Mouse (Mus musculus): ENCODE results near the gene Dnaja2. TPM values are rescaled to one million over a fixed set of nuclear protein-coding genes. Genes with fewer than 3 reads are reported as not detected.

Gene Dnaja2
- polyA plus RNA-seq, 1 experiment from 2014 or later = 130 TPM

DNA sequence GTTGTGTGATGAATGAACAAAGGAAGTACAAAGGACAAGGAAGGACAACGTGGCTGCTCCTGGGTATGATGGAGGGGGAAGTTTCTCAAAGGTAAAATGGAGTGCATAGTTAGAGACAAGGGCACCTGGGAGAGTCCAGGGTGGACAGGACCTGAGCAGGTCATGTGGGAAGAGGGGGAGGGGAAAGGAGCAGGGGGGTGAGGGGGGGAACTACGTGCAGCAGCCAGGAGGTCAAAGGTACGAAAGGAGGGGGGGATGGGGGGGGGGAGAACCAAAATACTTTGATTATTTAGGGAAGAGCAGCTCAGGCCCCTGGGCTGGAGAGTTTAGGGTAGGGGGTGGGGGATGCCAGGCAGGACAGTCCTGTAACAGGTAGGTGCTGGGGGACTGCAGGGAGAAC lies 39.8 kb upstream of the Dnaja2 start:
- Histone ChIP-seq H3K27me3 (ENCODE audit: control insufficient read depth, insufficient read depth, low read length) (no peaks in the 10 kb centered on the region), H3K9ac (ENCODE audit: low read length) (no peak overlapping the region), H3K27ac (replicated peaks in 1 of 2; ENCODE audit: control insufficient read depth in 1 of 2, insufficient read depth in 1 of 2, low read depth in 2 of 2, low read length in 2 of 2) (no peak overlapping the region), H3K4me1 (ENCODE audit: control insufficient read depth in 2 of 2, insufficient read depth in 2 of 2, low read length in 2 of 2) (0 out of 4 replicates have a peak, but pooled peaks cover 0 to 2% of the 10 kb centered on the region in 2 experiments), H3K4me3 (ENCODE audit: control insufficient read depth in 1 of 2, insufficient read depth in 1 of 2, low read depth in 1 of 2, low read length in 2 of 2) (no peak overlapping the region), H3K4me2 (ENCODE audit: low read length) (no peak overlapping the region), H3K36me3 (ENCODE audit: control insufficient read depth, insufficient read depth, low read length) (no peaks in the 10 kb centered on the region), H3K9me3 (ENCODE audit: control insufficient read depth, low read length) (no peaks in the 10 kb centered on the region)
- no peak for ATAC-seq (ENCODE audit: insufficient number of reproducible peaks, insufficient read depth, low FRiP score, low read depth)
- 56% methylated on average over 3 of the region's 3 CpGs for WGBS

DNA sequence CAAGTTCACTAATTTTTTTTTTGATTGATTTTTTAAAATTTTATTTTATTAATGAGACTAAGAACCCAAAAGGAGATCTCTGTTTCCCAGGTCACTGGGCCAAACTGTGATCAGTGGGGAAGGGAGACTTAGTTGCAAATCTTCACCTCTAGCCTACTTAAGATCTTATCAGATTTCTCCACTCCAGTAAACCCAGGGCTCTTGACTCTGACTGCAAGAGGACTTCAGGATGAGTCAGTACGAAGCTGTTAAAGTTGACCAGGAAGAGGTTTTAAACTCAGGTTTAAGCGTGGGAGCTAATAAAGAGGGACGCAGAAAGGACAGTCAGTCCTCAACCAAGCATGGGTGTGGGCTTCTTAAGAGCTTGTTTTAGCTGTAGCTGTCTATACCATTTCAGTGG lies 38.2 kb upstream of the Dnaja2 start:
- ATAC-seq (ENCODE audit: insufficient number of reproducible peaks, insufficient read depth, low FRiP score, low read depth) = no peak
- no peak overlapping the region for H3K9ac ChIP-seq (ENCODE audit: low read length)
- H3K27ac ChIP-seq (replicated peaks in 1 of 2; ENCODE audit: control insufficient read depth in 1 of 2, insufficient read depth in 1 of 2, low read depth in 2 of 2, low read length in 2 of 2) = no peak overlapping the region
- H3K9me3 ChIP-seq (ENCODE audit: control insufficient read depth, low read length) = no peaks in the 10 kb centered on the region
- H3K4me2 ChIP-seq (ENCODE audit: low read length) = no peak overlapping the region
- no peaks in the 10 kb centered on the region for H3K36me3 ChIP-seq (ENCODE audit: control insufficient read depth, insufficient read depth, low read length)
- 0 out of 4 replicates have a peak, but pooled peaks cover 0 to 4% of the 10 kb centered on the region in 2 experiments for H3K4me1 ChIP-seq (ENCODE audit: control insufficient read depth in 2 of 2, insufficient read depth in 2 of 2, low read length in 2 of 2)
- no peaks in the 10 kb centered on the region for H3K27me3 ChIP-seq (ENCODE audit: control insufficient read depth, insufficient read depth, low read length)
- WGBS = 59% methylated on average over 3 of the region's 3 CpGs
- no peak overlapping the region for H3K4me3 ChIP-seq (ENCODE audit: control insufficient read depth in 1 of 2, insufficient read depth in 1 of 2, low read depth in 1 of 2, low read length in 2 of 2)

DNA sequence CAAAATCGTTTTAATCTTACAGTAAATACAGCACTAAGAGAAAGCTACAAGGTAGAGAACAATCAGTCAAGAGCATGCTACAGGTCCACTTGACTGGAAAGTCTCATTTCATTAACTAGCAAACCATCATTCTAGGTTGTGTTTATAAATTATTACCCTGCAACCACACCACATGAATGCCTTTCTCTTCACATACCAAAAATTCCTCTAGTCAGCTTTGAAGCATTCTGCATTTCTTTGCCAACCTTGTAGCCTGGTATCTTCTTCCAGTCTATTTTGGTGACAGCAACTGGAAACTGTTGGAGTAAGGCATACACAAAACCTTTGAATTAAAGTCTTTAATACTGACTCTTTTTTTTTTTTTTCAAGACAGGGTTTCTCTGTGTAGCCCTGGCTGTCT lies 36.4 kb upstream of the Dnaja2 start:
- no peak overlapping the region for H3K4me3 ChIP-seq (ENCODE audit: control insufficient read depth in 1 of 2, insufficient read depth in 1 of 2, low read depth in 1 of 2, low read length in 2 of 2)
- 0 out of 4 replicates have a peak, but pooled peaks cover 0 to 4% of the 10 kb centered on the region in 2 experiments for H3K4me1 ChIP-seq (ENCODE audit: control insufficient read depth in 2 of 2, insufficient read depth in 2 of 2, low read length in 2 of 2)
- no peak overlapping the region for H3K27ac ChIP-seq (replicated peaks in 1 of 2; ENCODE audit: control insufficient read depth in 1 of 2, insufficient read depth in 1 of 2, low read depth in 2 of 2, low read length in 2 of 2)
- no peaks in the 10 kb centered on the region for H3K27me3 ChIP-seq (ENCODE audit: control insufficient read depth, insufficient read depth, low read length)
- no peak for ATAC-seq (ENCODE audit: insufficient number of reproducible peaks, insufficient read depth, low FRiP score, low read depth)
- no peaks in the 10 kb centered on the region for H3K9me3 ChIP-seq (ENCODE audit: control insufficient read depth, low read length)
- WGBS = 70% methylated on average over 1 of the region's 1 CpGs
- no peak overlapping the region for H3K4me2 ChIP-seq (ENCODE audit: low read length)
- H3K9ac ChIP-seq (ENCODE audit: low read length) = no peak overlapping the region
- no peaks in the 10 kb centered on the region for H3K36me3 ChIP-seq (ENCODE audit: control insufficient read depth, insufficient read depth, low read length)

DNA sequence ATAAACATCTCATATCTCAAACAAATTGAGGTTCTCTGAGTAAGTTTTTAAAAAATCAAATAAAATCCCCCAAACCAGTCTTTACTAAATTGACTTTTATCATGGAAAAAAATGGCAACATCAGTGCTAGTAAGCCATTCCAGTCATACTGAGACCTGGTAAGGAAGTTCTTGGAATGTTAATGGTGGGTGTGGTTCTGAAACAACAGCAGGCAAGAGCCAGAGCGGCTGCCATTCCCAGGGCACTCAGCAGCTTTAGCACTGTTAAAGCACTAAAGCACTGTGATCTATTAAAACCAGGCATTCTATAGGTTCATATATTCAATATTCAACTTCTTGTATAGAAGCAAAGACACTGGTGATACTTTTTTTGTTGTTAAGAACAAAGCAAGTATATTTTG lies 35.1 kb upstream of the Dnaja2 start:
- WGBS = 55% methylated on average over 1 of the region's 1 CpGs
- Histone ChIP-seq H3K4me2 (ENCODE audit: low read length) (no peak overlapping the region), H3K27ac (replicated peaks in 1 of 2; ENCODE audit: control insufficient read depth in 1 of 2, insufficient read depth in 1 of 2, low read depth in 2 of 2, low read length in 2 of 2) (no peak overlapping the region), H3K36me3 (ENCODE audit: control insufficient read depth, insufficient read depth, low read length) (no peaks in the 10 kb centered on the region), H3K4me3 (ENCODE audit: control insufficient read depth in 1 of 2, insufficient read depth in 1 of 2, low read depth in 1 of 2, low read length in 2 of 2) (no peak overlapping the region), H3K27me3 (ENCODE audit: control insufficient read depth, insufficient read depth, low read length) (no peaks in the 10 kb centered on the region), H3K4me1 (ENCODE audit: control insufficient read depth in 2 of 2, insufficient read depth in 2 of 2, low read length in 2 of 2) (0 out of 4 replicates have a peak, but pooled peaks cover 0 to 2% of the 10 kb centered on the region in 2 experiments), H3K9ac (ENCODE audit: low read length) (no peak overlapping the region), H3K9me3 (ENCODE audit: control insufficient read depth, low read length) (no peaks in the 10 kb centered on the region)
- no peak for ATAC-seq (ENCODE audit: insufficient number of reproducible peaks, insufficient read depth, low FRiP score, low read depth)

DNA sequence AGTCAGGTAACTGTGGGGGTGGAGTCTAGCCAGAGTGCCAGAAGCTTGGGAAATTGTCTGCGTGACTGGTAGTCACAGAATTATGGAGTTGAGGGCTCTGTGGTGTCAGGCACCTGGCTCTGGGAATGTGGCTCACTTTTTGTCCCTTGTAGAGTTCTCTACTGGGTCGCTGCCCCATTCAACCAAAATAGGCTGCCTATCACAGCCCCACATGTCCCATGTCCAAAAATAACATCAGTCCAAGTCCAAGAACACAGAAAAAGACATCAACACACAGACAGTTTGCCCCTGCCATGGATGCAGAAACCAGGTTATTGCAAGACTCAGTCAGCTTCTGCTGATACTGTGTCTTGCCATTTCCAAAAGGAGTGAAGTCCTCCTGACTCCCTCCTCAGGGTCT lies 33.5 kb upstream of the Dnaja2 start:
- no peak for ATAC-seq (ENCODE audit: insufficient number of reproducible peaks, insufficient read depth, low FRiP score, low read depth)
- no peaks in the 10 kb centered on the region for H3K9me3 ChIP-seq (ENCODE audit: control insufficient read depth, low read length)
- no peaks in the 10 kb centered on the region for H3K36me3 ChIP-seq (ENCODE audit: control insufficient read depth, insufficient read depth, low read length)
- H3K27me3 ChIP-seq (ENCODE audit: control insufficient read depth, insufficient read depth, low read length) = no peaks in the 10 kb centered on the region
- 53% methylated on average over 2 of the region's 2 CpGs for WGBS
- no peak overlapping the region for H3K4me3 ChIP-seq (ENCODE audit: control insufficient read depth in 1 of 2, insufficient read depth in 1 of 2, low read depth in 1 of 2, low read length in 2 of 2)
- H3K4me1 ChIP-seq (ENCODE audit: control insufficient read depth in 2 of 2, insufficient read depth in 2 of 2, low read length in 2 of 2) = 0 out of 4 replicates have a peak, but pooled peaks cover 0 to 2% of the 10 kb centered on the region in 2 experiments
- H3K4me2 ChIP-seq (ENCODE audit: low read length) = no peak overlapping the region
- H3K27ac ChIP-seq (replicated peaks in 1 of 2; ENCODE audit: control insufficient read depth in 1 of 2, insufficient read depth in 1 of 2, low read depth in 2 of 2, low read length in 2 of 2) = no peak overlapping the region
- H3K9ac ChIP-seq (ENCODE audit: low read length) = no peak overlapping the region

DNA sequence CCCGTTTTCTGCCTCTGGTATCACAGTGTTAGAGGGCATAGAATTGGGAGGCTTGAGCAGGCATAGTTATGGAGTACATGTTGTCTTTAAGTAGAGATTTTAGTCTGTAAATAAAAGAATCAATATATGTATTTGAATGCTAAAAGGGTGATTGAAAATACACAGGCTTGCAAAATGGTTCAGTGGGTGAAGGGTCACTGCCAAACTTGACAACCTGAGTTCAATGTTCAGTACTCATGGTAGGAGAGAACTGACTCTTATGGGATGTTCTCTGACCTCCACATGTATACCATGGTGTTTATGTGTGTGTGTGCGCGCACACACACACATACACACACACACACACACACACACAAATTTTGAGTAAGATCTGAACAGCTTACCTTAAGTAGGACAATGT lies 22.5 kb upstream of the Dnaja2 start:
- H3K27me3 ChIP-seq (ENCODE audit: control insufficient read depth, insufficient read depth, low read length) = no peaks in the 10 kb centered on the region
- H3K4me2 ChIP-seq (ENCODE audit: low read length) = no peak overlapping the region
- no peak overlapping the region for H3K4me3 ChIP-seq (ENCODE audit: control insufficient read depth in 1 of 2, insufficient read depth in 1 of 2, low read depth in 1 of 2, low read length in 2 of 2)
- no peaks in the 10 kb centered on the region for H3K36me3 ChIP-seq (ENCODE audit: control insufficient read depth, insufficient read depth, low read length)
- 85% methylated on average over 3 of the region's 3 CpGs for WGBS
- no peak overlapping the region for H3K27ac ChIP-seq (replicated peaks in 1 of 2; ENCODE audit: control insufficient read depth in 1 of 2, insufficient read depth in 1 of 2, low read depth in 2 of 2, low read length in 2 of 2)
- ATAC-seq (ENCODE audit: insufficient number of reproducible peaks, insufficient read depth, low FRiP score, low read depth) = no peak
- no peaks in the 10 kb centered on the region for H3K9me3 ChIP-seq (ENCODE audit: control insufficient read depth, low read length)
- H3K9ac ChIP-seq (ENCODE audit: low read length) = no peak overlapping the region
- H3K4me1 ChIP-seq (ENCODE audit: control insufficient read depth in 2 of 2, insufficient read depth in 2 of 2, low read length in 2 of 2) = no peaks in the 10 kb centered on the region

DNA sequence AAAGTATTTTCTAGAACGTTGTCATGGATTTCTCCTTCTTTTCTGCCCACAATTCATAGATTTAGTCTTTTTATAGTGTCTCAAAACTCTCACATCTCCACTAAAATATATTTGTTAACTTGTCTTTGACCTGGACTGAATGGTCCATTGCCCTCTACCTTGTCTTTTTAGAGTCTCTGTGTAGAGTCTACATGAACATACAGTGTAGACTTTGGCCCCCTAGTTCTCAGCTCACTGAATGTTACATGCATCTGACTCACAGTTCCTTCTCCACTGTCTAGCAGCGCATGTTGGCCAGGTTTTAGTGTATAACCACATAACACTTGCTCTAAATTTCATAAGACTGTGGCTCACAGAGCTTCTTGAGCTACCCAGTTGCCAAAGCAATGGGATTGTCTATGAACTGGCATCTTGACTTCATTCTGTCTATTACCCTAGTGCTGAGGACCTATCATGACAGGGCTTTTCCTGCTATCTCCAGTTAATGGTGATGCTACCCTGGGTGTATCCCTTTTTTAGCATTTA lies 18.9 kb upstream of the Dnaja2 start:
- Histone ChIP-seq H3K27me3 (ENCODE audit: control insufficient read depth, insufficient read depth, low read length) (no peaks in the 10 kb centered on the region), H3K4me1 (ENCODE audit: control insufficient read depth in 2 of 2, insufficient read depth in 2 of 2, low read length in 2 of 2) (no peaks in the 10 kb centered on the region), H3K9me3 (ENCODE audit: control insufficient read depth, low read length) (no peaks in the 10 kb centered on the region), H3K4me3 (ENCODE audit: control insufficient read depth in 1 of 2, insufficient read depth in 1 of 2, low read depth in 1 of 2, low read length in 2 of 2) (no peak overlapping the region), H3K27ac (replicated peaks in 1 of 2; ENCODE audit: control insufficient read depth in 1 of 2, insufficient read depth in 1 of 2, low read depth in 2 of 2, low read length in 2 of 2) (no peak overlapping the region), H3K36me3 (ENCODE audit: control insufficient read depth, insufficient read depth, low read length) (no peaks in the 10 kb centered on the region), H3K9ac (ENCODE audit: low read length) (no peak overlapping the region), H3K4me2 (ENCODE audit: low read length) (no peak overlapping the region)
- WGBS = 79% methylated on average over 2 of the region's 2 CpGs
- no peak for ATAC-seq (ENCODE audit: insufficient number of reproducible peaks, insufficient read depth, low FRiP score, low read depth)

DNA sequence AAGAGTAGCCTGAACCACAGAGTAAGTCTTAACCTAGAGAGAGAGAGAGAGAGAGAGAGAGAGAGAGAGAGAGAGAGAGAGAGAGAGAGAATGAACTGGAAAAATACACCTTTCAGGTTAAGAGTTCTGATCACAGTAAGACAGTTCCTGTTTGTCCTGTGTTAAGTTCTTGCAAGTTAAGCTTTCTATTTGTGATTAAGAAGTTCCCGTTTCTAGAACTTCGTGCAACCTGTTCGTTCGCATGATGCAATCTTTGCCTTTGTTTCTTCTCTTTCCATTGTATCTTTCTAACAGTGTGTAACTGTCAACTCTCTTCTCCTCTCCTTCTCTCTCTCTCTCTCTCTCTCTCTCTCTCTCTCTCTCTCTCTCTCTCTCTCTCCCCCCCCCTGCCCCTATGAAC lies 15.3 kb upstream of the Dnaja2 start:
- Histone ChIP-seq H3K4me1 (ENCODE audit: control insufficient read depth in 2 of 2, insufficient read depth in 2 of 2, low read length in 2 of 2) (no peaks in the 10 kb centered on the region), H3K4me2 (ENCODE audit: low read length) (no peak overlapping the region), H3K27ac (replicated peaks in 1 of 2; ENCODE audit: control insufficient read depth in 1 of 2, insufficient read depth in 1 of 2, low read depth in 2 of 2, low read length in 2 of 2) (no peak overlapping the region), H3K9ac (ENCODE audit: low read length) (no peak overlapping the region), H3K27me3 (ENCODE audit: control insufficient read depth, insufficient read depth, low read length) (no peaks in the 10 kb centered on the region), H3K9me3 (ENCODE audit: control insufficient read depth, low read length) (no peaks in the 10 kb centered on the region), H3K4me3 (ENCODE audit: control insufficient read depth in 1 of 2, insufficient read depth in 1 of 2, low read depth in 1 of 2, low read length in 2 of 2) (no peak overlapping the region), H3K36me3 (ENCODE audit: control insufficient read depth, insufficient read depth, low read length) (no peaks in the 10 kb centered on the region)
- WGBS = 75% methylated on average over 4 of the region's 4 CpGs
- no peak for ATAC-seq (ENCODE audit: insufficient number of reproducible peaks, insufficient read depth, low FRiP score, low read depth)
